Mouse (Mus musculus) midbrain, postnatal 0 days (tissue): ENCODE measurements around the gene Olfr312. TPM values are rescaled to one million over a fixed set of nuclear protein-coding genes. Genes with fewer than 3 reads are reported as not detected.

ENCODE experiments used
- ATAC-seq: fragments of 200-750 bp; cut with Nextera tagmentation; 2 replicates; pipeline ENCODE4 v1.8.0; 2017; ENCODE audit warnings: moderate number of reproducible peaks, mild to moderate bottlenecking, moderate TSS enrichment, moderate library complexity; ENCODE audit not compliant: low FRiP score
- DNase-seq: peaks from one replicate; pipeline ENCODE4 v3.0.0-alpha.2; 2015; ENCODE audit warnings: low spot score
- H3K27ac ChIP-seq: fragments of 300-500 bp; sonication (generic); 2 replicates; pipeline ENCODE4 v1.5.1; 2014; ENCODE audit warnings: low read depth, mild to moderate bottlenecking, low read length, mixed read lengths
- H3K27me3 ChIP-seq: fragments of 300-500 bp; sonication (generic); 2 replicates; pipeline ENCODE4 v1.6.1; 2014; ENCODE audit warnings: low read length, control low read depth, mixed read lengths; ENCODE audit not compliant: insufficient read depth
- H3K36me3 ChIP-seq: fragments of 300-500 bp; sonication (generic); 2 replicates; pipeline ENCODE4 v1.6.1; 2014; ENCODE audit warnings: low read length, control low read depth, mixed read lengths; ENCODE audit not compliant: insufficient read depth
- H3K4me1 ChIP-seq: fragments of 300-500 bp; sonication (generic); 2 replicates; pipeline ENCODE4 v1.6.1; 2014; ENCODE audit warnings: mild to moderate bottlenecking, control low read depth, antibody characterized with exemption, low read length, mixed read lengths; ENCODE audit not compliant: insufficient read depth
- H3K4me2 ChIP-seq: fragments of 300-500 bp; sonication (generic); 2 replicates; pipeline ENCODE4 v1.6.1; 2014; ENCODE audit warnings: low read depth, mild to moderate bottlenecking, low read length, mixed read lengths; ENCODE audit not compliant: poor library complexity, severe bottlenecking
- H3K4me3 ChIP-seq: fragments of 300-500 bp; sonication (generic); 2 replicates; pipeline ENCODE4 v1.5.1; 2014; ENCODE audit warnings: low read depth, mild to moderate bottlenecking, low read length, moderate library complexity
- H3K9ac ChIP-seq: fragments of 300-500 bp; sonication (generic); replicated peaks from 2 replicates; pipeline ENCODE4 v1.6.1; 2014; ENCODE audit warnings: mild to moderate bottlenecking, low read length, moderate library complexity, mixed read lengths; ENCODE audit not compliant: poor library complexity, severe bottlenecking
- H3K9me3 ChIP-seq: fragments of 300-500 bp; sonication (generic); 2 replicates; pipeline ENCODE4 v1.6.1; 2016; ENCODE audit warnings: low read length, control low read depth
- CTCF ChIP-seq: IDR thresholded peaks from 2 replicates; pipeline ENCODE4 v1.5.1; 2016; ENCODE audit warnings: antibody characterized with exemption, mild to moderate bottlenecking
- WGBS: fragments of 180-500 bp; shearing (Covaris S2); extraction: QIAGEN DNeasy Blood & Tissue Kit; methylation state at CpG from one replicate; pipeline ENCODE4 v1.1.7; 2014; 5-methylcytosine and 5-hydroxymethylcytosine counted together
- polyA plus RNA-seq: library from polyadenylated mRNA; unstranded; fragments of >200 nt; fragmentation: Nextera tagmentation; extraction: Ambion mirVana; gene quantifications from 2 replicates; pipeline ENCODE4 v1.2.1, GENCODE M21; 2015
- total RNA-seq: library from RNA; depleted of rRNA; stranded (reverse); fragments of >200 nt; gene quantifications from 2 replicates; pipeline ENCODE4 v1.2.3, GENCODE M21; 2014; rRNA removed

The Olfr312 gene
- total and polyA plus RNA-seq, 2 experiments from 2014 or later = not detected

DNA sequence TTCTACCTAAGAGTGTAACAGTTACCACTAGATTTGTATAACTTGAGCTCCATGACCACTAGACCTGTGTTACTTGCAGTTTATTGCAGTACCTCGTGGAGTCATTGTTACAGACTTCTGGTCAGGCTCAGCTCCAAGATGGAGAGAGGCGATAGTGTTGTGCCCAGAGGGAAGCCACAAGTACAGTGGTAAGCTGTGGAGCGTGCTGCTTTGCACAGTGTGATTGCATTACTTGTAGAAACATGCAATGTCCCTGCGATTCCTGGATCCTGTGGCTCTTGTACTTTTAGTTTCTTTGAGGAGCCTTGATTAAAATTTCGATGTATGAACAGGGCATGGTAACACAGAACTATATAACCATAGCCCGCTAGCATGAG lies 38.9 kb downstream of the Olfr312 start:
- H3K4me2 ChIP-seq = peak overlapping the region; percentile 63

GRCm38 (mm10) chr11:58870961-58871360 lies 41.9 kb downstream of the Olfr312 start:
- ATAC-seq (no peak), DNase-seq (no peak)
- peaks cover 9% of the 10 kb centered on the region; the same call in 1 of the 2 replicates for H3K36me3 ChIP-seq
- H3K4me3 ChIP-seq = no peak overlapping the region
- 94% methylated on average over 4 of the region's 4 CpGs for WGBS
- H3K4me1 ChIP-seq = peaks cover 9% of the 10 kb centered on the region; the same call in 1 of the 2 replicates
- H3K4me2 ChIP-seq = no peak overlapping the region
- no peak overlapping the region for H3K27ac ChIP-seq
- H3K9ac ChIP-seq = no peak overlapping the region
- no peak for TF ChIP-seq CTCF
- no peaks in the 10 kb centered on the region for H3K27me3 ChIP-seq
- no peaks in the 10 kb centered on the region for H3K9me3 ChIP-seq

More for the DNA sequence above, 38.9 kb downstream of the Olfr312 start:
- WGBS = 85% methylated on average over 6 of the region's 6 CpGs
- Histone ChIP-seq H3K27ac (0 out of 2 replicates have a peak overlapping the region, but pooled peaks have one; percentile 79), H3K4me3 (peak overlapping the region; percentile 79), H3K36me3 (peaks cover 9% of the 10 kb centered on the region; the same call in 1 of the 2 replicates), H3K9me3 (no peaks in the 10 kb centered on the region), H3K4me1 (peaks cover 9% of the 10 kb centered on the region; the same call in 1 of the 2 replicates), H3K9ac (peak overlapping the region; percentile 86), H3K27me3 (no peaks in the 10 kb centered on the region)
- DNase-seq (no peak), ATAC-seq (no peak)
- no peak for TF ChIP-seq CTCF

- H3K4me2 ChIP-seq = no peak overlapping the region
- no peaks in the 10 kb centered on the region for H3K9me3 ChIP-seq
- H3K27me3 ChIP-seq = no peaks in the 10 kb centered on the region
- H3K9ac ChIP-seq = no peak overlapping the region
- WGBS = 84% methylated on average over 8 of the region's 8 CpGs
- ATAC-seq = no peak
- H3K4me3 ChIP-seq = no peak overlapping the region
- H3K4me1 ChIP-seq = no peaks in the 10 kb centered on the region
- no peak for DNase-seq
- peaks cover 36% of the 10 kb centered on the region for H3K36me3 ChIP-seq
- no peak for TF ChIP-seq CTCF
- no peak overlapping the region for H3K27ac ChIP-seq
Observed at GRCm38 (mm10) chr11:58883756-58884155, 54.7 kb downstream of the Olfr312 start.

Other genes with a start within 250 kb of the Olfr312 start
- 0.28 and 0.49 TPM in 2 replicates for gene Olfr324, start 234.1 kb upstream of the Olfr312 start, total RNA-seq
- gene Olfr324, start 234.1 kb upstream of the Olfr312 start, polyA plus RNA-seq = 0.04 and 0.05 TPM in 2 replicates
- not detected in 2 replicates for gene 2210407C18Rik, start 213.2 kb upstream of the Olfr312 start, total RNA-seq
- gene 2210407C18Rik, start 213.2 kb upstream of the Olfr312 start, polyA plus RNA-seq = not detected in 2 replicates
- gene Olfr323, start 198.7 kb upstream of the Olfr312 start, total RNA-seq = 0.16 TPM in 1 of 2 replicates, not detected in the other
- gene Olfr323, start 198.7 kb upstream of the Olfr312 start, polyA plus RNA-seq = not detected in 2 replicates
- 0.22 and 0.76 TPM in 2 replicates for gene Trim58, start 188.8 kb upstream of the Olfr312 start, total RNA-seq
- 0.20 and 0.38 TPM in 2 replicates for gene Trim58, start 188.8 kb upstream of the Olfr312 start, polyA plus RNA-seq
- not detected in 2 replicates for gene Olfr322, start 170.5 kb upstream of the Olfr312 start, total RNA-seq
- not detected in 2 replicates for gene Olfr322, start 170.5 kb upstream of the Olfr312 start, polyA plus RNA-seq
- gene Olfr320, start 148.1 kb upstream of the Olfr312 start, total RNA-seq = not detected in 2 replicates
- not detected in 2 replicates for gene Olfr320, start 148.1 kb upstream of the Olfr312 start, polyA plus RNA-seq
- gene Olfr319, start 130.1 kb upstream of the Olfr312 start, total RNA-seq = not detected in 2 replicates
- gene Olfr319, start 130.1 kb upstream of the Olfr312 start, polyA plus RNA-seq = not detected in 2 replicates
- not detected in 2 replicates for gene Olfr318, start 105.2 kb upstream of the Olfr312 start, total RNA-seq
- not detected in 2 replicates for gene Olfr318, start 105.2 kb upstream of the Olfr312 start, polyA plus RNA-seq
- gene Olfr317, start 90.0 kb upstream of the Olfr312 start, total RNA-seq = 0.11 and 0.14 TPM in 2 replicates
- 0.12 and 0.15 TPM in 2 replicates for gene Olfr317, start 90.0 kb upstream of the Olfr312 start, polyA plus RNA-seq
- gene Olfr316, start 76.5 kb upstream of the Olfr312 start, total RNA-seq = not detected in 2 replicates
- not detected in 2 replicates for gene Olfr316, start 76.5 kb upstream of the Olfr312 start, polyA plus RNA-seq
- gene Olfr315, start 56.0 kb upstream of the Olfr312 start, total RNA-seq = not detected in 2 replicates
- not detected in 2 replicates for gene Olfr315, start 56.0 kb upstream of the Olfr312 start, polyA plus RNA-seq
- gene Olfr314, start 46.3 kb upstream of the Olfr312 start, total RNA-seq = not detected in 2 replicates
- not detected in 2 replicates for gene Olfr314, start 46.3 kb upstream of the Olfr312 start, polyA plus RNA-seq
- gene Fam183b, start 27.3 kb upstream of the Olfr312 start, total RNA-seq = 2.6 and 3.1 TPM in 2 replicates
- 17.3 and 17.7 TPM in 2 replicates for gene Fam183b, start 27.3 kb upstream of the Olfr312 start, polyA plus RNA-seq
- gene Olfr313, start 14.2 kb upstream of the Olfr312 start, total RNA-seq = not detected in 2 replicates
- gene Olfr313, start 14.2 kb upstream of the Olfr312 start, polyA plus RNA-seq = not detected in 2 replicates
- gene Olfr311, start 10.0 kb downstream of the Olfr312 start, total RNA-seq = not detected in 2 replicates
- not detected in 2 replicates for gene Olfr311, start 10.0 kb downstream of the Olfr312 start, polyA plus RNA-seq
- 13.6 and 20.2 TPM in 2 replicates for gene Gm12258, start 17.9 kb downstream of the Olfr312 start, total RNA-seq
- 10.5 and 13.5 TPM in 2 replicates for gene Gm12258, start 17.9 kb downstream of the Olfr312 start, polyA plus RNA-seq
- gene 2810021J22Rik, start 38.0 kb downstream of the Olfr312 start, total RNA-seq = 10.1 and 14.9 TPM in 2 replicates
- 6.8 and 7.4 TPM in 2 replicates for gene 2810021J22Rik, start 38.0 kb downstream of the Olfr312 start, polyA plus RNA-seq
- gene Zfp39, start 75.0 kb downstream of the Olfr312 start, total RNA-seq = 9.1 and 9.5 TPM in 2 replicates
- gene Zfp39, start 75.0 kb downstream of the Olfr312 start, polyA plus RNA-seq = 5.3 and 7.5 TPM in 2 replicates
- 0.16 and 0.24 TPM in 2 replicates for gene Btnl10, start 88.7 kb downstream of the Olfr312 start, total RNA-seq
- gene Btnl10, start 88.7 kb downstream of the Olfr312 start, polyA plus RNA-seq = not detected in 2 replicates
- 925 and 964 TPM in 2 replicates for gene Rnf187, start 109.7 kb downstream of the Olfr312 start, total RNA-seq
- gene Rnf187, start 109.7 kb downstream of the Olfr312 start, polyA plus RNA-seq = 700 and 703 TPM in 2 replicates
- 552 and 1,117 TPM in 2 replicates for gene Hist3h2ba, start 119.7 kb downstream of the Olfr312 start, total RNA-seq
- gene Hist3h2ba, start 119.7 kb downstream of the Olfr312 start, polyA plus RNA-seq = 114 and 126 TPM in 2 replicates
- gene Hist3h2a, start 125.4 kb downstream of the Olfr312 start, total RNA-seq = 163 and 242 TPM in 2 replicates
- 42.0 and 46.2 TPM in 2 replicates for gene Hist3h2a, start 125.4 kb downstream of the Olfr312 start, polyA plus RNA-seq
- gene Trim17, start 125.4 kb downstream of the Olfr312 start, total RNA-seq = 2.2 and 6.2 TPM in 2 replicates
- gene Trim17, start 125.4 kb downstream of the Olfr312 start, polyA plus RNA-seq = 0.67 and 0.72 TPM in 2 replicates
- 23.7 and 27.8 TPM in 2 replicates for gene Trim11, start 148.9 kb downstream of the Olfr312 start, total RNA-seq
- 15.2 and 16.5 TPM in 2 replicates for gene Trim11, start 148.9 kb downstream of the Olfr312 start, polyA plus RNA-seq